Mouse (Mus musculus) forebrain, postnatal 0 days (tissue): Measurements from ENCODE around the gene Dnah9. TPM values are rescaled to one million over a fixed set of nuclear protein-coding genes. Genes with fewer than 3 reads are reported as not detected.

Experiments
- ATAC-seq: fragments of 200-750 bp; cut with Nextera tagmentation; 2 replicates; pipeline ENCODE4 v1.8.0; 2017; ENCODE audit warnings: mild to moderate bottlenecking, moderate library complexity
- DNase-seq: peaks from one replicate; pipeline ENCODE4 v3.0.0-alpha.2; 2015
- H3K27ac ChIP-seq: fragments of 300-500 bp; sonication (generic); 2 replicates; pipeline ENCODE4 v1.5.1; 2014; ENCODE audit warnings: low read depth, mild to moderate bottlenecking, antibody characterized with exemption, low read length, moderate library complexity, mixed read lengths
- H3K27me3 ChIP-seq: fragments of 300-500 bp; sonication (generic); 2 replicates; pipeline ENCODE4 v1.6.1; 2014; ENCODE audit warnings: mild to moderate bottlenecking, low read length, mixed read lengths; ENCODE audit not compliant: insufficient read depth
- H3K36me3 ChIP-seq: fragments of 300-500 bp; sonication (generic); 2 replicates; pipeline ENCODE4 v1.6.1; 2014; ENCODE audit warnings: mild to moderate bottlenecking, moderate library complexity; ENCODE audit not compliant: insufficient read depth
- H3K4me1 ChIP-seq: fragments of 300-500 bp; sonication (generic); 2 replicates; pipeline ENCODE4 v1.6.1; 2014; ENCODE audit warnings: antibody characterized with exemption; ENCODE audit not compliant: insufficient read depth
- H3K4me2 ChIP-seq: fragments of 300-500 bp; sonication (generic); 2 replicates; pipeline ENCODE4 v1.6.1; 2014; ENCODE audit warnings: low read depth, mild to moderate bottlenecking, moderate library complexity
- H3K4me3 ChIP-seq: fragments of 300-500 bp; sonication (generic); 2 replicates; pipeline ENCODE4 v1.5.1; 2014; ENCODE audit warnings: low read depth, low read length, mixed read lengths
- H3K9ac ChIP-seq: fragments of 300-500 bp; sonication (generic); 2 replicates; pipeline ENCODE4 v1.6.1; 2014; ENCODE audit warnings: mild to moderate bottlenecking
- H3K9me3 ChIP-seq: fragments of 300-500 bp; sonication (generic); 2 replicates; pipeline ENCODE4 v1.6.1; 2016; ENCODE audit warnings: low read length
- CTCF ChIP-seq: sonication (generic); IDR thresholded peaks from 2 replicates; pipeline ENCODE4 v1.5.1; 2016; ENCODE audit warnings: antibody characterized with exemption, control low read depth, low read depth
- WGBS: fragments of 180-500 bp; shearing (Covaris S2); extraction: QIAGEN DNeasy Blood & Tissue Kit; methylation state at CpG from one replicate; pipeline ENCODE4 v1.1.7; 2014; 5-methylcytosine and 5-hydroxymethylcytosine counted together
- polyA plus RNA-seq: library from polyadenylated mRNA; unstranded; fragments of >200 nt; fragmentation: Nextera tagmentation; extraction: Ambion mirVana; gene quantifications from 2 replicates; pipeline ENCODE4 v1.2.1, GENCODE M21; 2015
- total RNA-seq: library from RNA; depleted of rRNA; stranded (reverse); fragments of >200 nt; gene quantifications from 2 replicates; pipeline ENCODE4 v1.2.3, GENCODE M21; 2014

Gene Dnah9
- total and polyA plus RNA-seq, 2 experiments from 2014 or later, result 2.3 to 4.0 TPM

DNA sequence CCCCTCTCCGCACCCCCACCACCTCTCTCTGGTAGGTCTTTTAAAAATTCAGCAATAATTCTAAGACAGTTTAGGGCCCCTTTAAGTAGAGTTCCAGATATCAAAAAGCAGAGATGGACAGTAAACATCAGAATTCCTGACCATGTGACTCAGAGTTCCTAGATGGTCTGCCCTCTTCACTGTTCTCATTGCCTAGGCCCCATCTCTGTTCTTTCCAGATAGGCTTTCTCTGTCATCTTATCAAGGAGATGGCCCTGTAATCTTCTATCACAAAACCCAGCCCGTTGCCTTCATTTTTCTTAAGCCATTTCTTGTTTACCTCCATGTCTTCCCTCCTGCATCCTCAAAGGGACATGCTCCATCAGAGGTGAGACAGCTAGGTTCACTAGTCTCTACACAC, 382.2 kb downstream of the Dnah9 start:
- Histone ChIP-seq H3K27ac (no peak overlapping the region), H3K27me3 (no peaks in the 10 kb centered on the region), H3K9me3 (no peaks in the 10 kb centered on the region), H3K36me3 (no peaks in the 10 kb centered on the region), H3K4me2 (peak overlapping the region; percentile 69; the same call in 1 of the 2 replicates), H3K9ac (no peak overlapping the region), H3K4me3 (no peak overlapping the region), H3K4me1 (peaks cover 8% of the 10 kb centered on the region; the same call in 1 of the 2 replicates)
- ATAC-seq (no peak), DNase-seq (no peak)
- 91% methylated on average over 2 of the region's 2 CpGs for WGBS
- no peak for TF ChIP-seq CTCF

DNA sequence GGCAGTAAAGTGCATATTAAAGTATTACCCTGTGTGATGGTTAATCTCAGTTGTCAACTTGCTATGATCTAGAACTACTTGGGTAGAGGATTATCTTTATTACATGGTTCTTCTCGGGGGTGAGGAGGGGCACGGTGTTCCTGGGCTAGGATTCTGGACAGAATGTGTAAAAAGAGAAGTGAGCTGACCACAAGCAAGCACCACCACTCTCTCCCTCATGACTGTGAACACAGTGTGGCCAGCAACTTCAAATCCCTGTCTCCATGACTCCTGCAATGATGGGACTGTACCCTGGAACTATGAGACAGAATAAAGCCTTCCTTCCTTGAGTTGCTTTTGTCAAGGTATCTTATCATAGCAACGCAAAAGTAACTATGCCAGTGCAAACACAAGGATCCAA, 386.8 kb downstream of the Dnah9 start:
- no peak overlapping the region for H3K27ac ChIP-seq
- ATAC-seq (no peak), DNase-seq (no peak)
- H3K4me3 ChIP-seq, result no peak overlapping the region
- WGBS, result 89% methylated on average over 3 of the region's 3 CpGs
- H3K9ac ChIP-seq, result no peak overlapping the region
- H3K4me2 ChIP-seq, result no peak overlapping the region
- H3K36me3 ChIP-seq, result 0 out of 2 replicates have a peak, but pooled peaks cover 8% of the 10 kb centered on the region
- peaks cover 6% of the 10 kb centered on the region; the same call in 1 of the 2 replicates for H3K4me1 ChIP-seq
- no peak for TF ChIP-seq CTCF
- no peaks in the 10 kb centered on the region for H3K9me3 ChIP-seq
- H3K27me3 ChIP-seq, result no peaks in the 10 kb centered on the region
